Mouse (Mus musculus) adrenal gland, postnatal 10 days (tissue): Measurements from ENCODE around the gene 1700001K19Rik. TPM values are rescaled to one million over a fixed set of nuclear protein-coding genes. Genes with fewer than 3 reads are reported as not detected.

Experiments used
- microRNA-seq: library from miRNA; unstranded; fragments of <30 nt; microRNA quantifications from one replicate; pipeline ENCODE4 v1.2.0, GENCODE M21; 2021
- total RNA-seq, 2 experiments: library from RNA; stranded (reverse); gene quantifications; 2 replicates each; pipeline ENCODE4 v1.2.3; 2021

1700001K19Rik gene
- total RNA-seq, 2 experiments from 2014 or later: not detected

Small RNA genes lying within 50 kb of the gene (microRNA-seq; reads per million reads assigned to microRNA genes)
- not detected for gene Gm27299

Other genes with a start within 250 kb of the 1700001K19Rik start
- 100 to 1,000 TPM; 108 to 121 TPM for gene Ppp2r5c, start 235.5 kb downstream of the 1700001K19Rik start, total RNA-seq
- 100 to 1,000 TPM in 1 of 2 experiments, 10 to 100 TPM in 1; 90.0 to 134 TPM for gene Dync1h1, start 81.2 kb downstream of the 1700001K19Rik start, total RNA-seq
- gene Hsp90aa1, start 20.1 kb upstream of the 1700001K19Rik start, total RNA-seq: 100 to 1,000 TPM; 271 to 276 TPM
- 10 to 100 TPM; 37.2 to 45.6 TPM for gene Wdr20, start 55.3 kb upstream of the 1700001K19Rik start, total RNA-seq
- gene Mok, start 158.3 kb upstream of the 1700001K19Rik start, total RNA-seq: 1 to 10 TPM; 1.4 to 1.6 TPM
- 10 to 100 TPM; 11.4 to 15.4 TPM for gene Zfp839, start 167.6 kb upstream of the 1700001K19Rik start, total RNA-seq
- gene Cinp, start 206.5 kb upstream of the 1700001K19Rik start, total RNA-seq: 10 to 100 TPM; 40.5 to 46.3 TPM
- 10 to 100 TPM in 1 of 2 experiments, 1 to 10 TPM in 1; 8.9 to 10.3 TPM for gene Tecpr2, start 206.6 kb upstream of the 1700001K19Rik start, total RNA-seq